Mouse (Mus musculus): ENCODE results near the gene Gm3952.

Gene Gm3952

DNA sequence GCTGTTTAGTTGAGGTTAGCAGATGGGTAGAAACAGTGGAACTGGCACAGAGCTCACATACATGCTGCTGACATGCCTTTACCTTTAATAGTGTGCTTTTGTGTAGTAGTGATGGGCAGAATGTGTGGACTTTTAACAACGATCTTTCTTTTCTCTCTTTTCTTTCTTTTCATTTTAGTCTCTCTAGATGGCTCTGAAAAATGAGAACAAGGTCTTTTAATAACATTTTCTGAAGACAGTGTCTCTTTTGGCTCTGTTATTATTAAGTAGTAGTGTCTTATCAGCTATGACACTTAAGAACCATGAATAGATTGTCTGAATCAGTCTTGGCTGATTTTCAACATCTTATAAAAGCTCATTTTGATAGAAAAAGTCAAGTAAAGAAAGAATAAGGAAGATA, at the start of gene Gm3952:
Gm3952 (minus strand) TSS at position 101 of the 400 bp plus-strand sequence.
- no peak for DNase-seq

DNA sequence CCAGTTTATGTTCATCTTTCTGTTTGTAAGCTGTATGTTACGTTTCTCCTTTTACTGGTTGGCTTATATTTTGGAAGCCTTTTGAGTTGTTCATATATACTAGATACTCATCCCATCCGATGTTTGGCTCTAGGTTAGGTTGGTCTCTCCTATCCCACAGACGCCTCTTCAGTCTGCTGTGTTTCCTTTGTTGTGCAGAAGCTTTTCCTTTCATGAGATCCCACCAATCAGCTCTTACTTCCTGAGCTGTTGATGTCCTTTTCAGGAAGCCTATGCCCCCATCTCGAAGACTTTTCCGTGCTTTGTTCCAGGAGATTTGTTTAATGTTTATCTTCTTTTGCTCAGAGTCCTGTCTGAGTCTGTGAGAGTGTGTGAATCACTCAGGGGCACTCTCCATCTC, 45.3 kb upstream of the Gm3952 start:
- DNase-seq: no peak

DNA sequence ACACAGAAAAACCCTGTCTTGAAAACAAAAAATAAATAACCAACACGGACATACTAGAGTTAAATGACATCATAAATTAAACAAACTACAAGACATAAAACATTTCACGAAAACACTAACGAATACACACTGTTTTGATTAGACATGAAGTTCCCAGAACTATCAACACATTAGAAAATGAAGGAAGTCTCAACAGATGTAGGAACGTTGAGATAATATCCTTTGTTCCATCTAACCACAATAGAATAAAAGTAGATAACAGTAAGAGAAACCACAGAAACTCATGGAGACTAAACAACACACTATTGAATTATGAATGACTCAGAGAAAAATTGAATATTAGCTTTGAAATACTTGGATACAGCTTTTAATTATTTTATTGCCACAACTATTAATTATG, 14.0 kb upstream of the Gm3952 start:
- DNase-seq: no peak

DNA sequence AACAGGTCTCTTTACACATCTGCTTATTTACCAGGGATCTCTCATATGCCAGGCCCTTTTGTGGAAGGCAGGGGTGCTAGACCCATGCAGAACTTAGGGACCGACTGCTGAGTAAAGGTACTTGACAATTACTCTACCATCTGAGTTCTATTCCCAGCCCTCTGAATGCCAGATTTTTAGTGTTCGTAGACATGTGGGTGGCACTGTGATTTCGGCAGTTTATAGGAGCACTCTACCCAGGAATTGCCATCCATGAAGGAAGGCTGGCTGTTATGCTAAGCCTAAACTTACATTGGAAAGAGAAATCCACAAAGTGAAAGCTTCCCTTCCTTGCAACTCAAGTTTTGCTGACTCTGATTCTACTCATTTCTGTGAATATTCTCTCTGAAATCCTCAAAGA, 62.8 kb downstream of the Gm3952 start:
- no peak for DNase-seq

DNA sequence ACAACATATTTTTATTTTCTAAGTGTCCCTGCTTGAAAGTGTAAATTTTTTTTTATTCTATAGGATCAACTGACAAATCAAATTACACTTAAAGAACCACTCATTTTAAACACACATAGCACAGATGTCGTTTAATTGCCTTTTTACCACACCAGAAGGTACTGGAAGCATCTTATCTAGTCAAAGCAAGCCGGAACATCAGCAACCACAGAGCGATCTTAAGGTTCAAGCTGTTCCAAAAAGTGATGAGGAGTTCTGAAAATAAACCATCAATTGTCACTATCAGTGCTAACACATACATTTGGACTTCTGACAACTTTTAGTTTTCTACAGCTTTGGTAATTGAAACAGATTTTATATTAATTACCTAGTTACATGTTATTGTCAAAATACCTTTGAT, 64.4 kb downstream of the Gm3952 start:
- DNase-seq: no peak

DNA sequence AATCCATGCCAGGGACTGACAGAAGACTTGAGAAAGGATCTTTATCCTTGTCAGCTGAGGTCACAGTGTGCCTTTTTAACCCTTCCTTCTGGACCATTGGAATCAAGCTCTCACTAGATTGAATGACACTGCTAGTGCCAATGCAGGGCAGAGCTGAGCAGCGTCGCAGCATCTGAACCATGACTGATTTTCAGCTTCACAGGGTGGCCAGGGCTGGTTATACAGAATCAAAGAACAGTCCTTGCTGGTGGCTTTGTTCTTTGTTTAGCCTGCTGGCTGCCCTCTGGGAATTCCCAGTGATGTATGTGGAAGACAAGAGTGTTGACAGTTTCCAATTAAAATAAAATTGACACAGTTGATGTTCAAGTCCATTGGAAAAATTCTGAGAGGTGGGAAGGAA, 66.2 kb downstream of the Gm3952 start:
- DNase-seq: no peak

DNA sequence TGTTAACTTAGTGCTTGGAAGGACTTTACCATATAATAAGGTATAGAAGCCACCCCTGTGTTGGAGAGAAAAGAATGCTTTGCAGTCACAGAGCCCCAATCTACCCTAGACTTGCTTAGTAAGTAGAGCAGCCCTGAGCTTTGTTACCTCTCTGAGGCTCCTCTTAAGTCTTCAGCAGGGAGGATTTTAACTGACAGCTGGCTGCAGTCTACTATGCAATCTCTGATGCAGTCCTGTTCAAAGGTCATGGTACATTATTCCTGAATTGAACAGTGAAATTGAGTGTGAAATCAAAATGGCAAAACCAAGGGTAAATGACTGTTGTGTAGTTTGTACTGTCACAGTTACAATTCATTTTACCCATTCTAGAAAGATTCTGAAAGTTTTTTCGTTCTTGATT, 71.3 kb downstream of the Gm3952 start:
- no peak for DNase-seq

DNA sequence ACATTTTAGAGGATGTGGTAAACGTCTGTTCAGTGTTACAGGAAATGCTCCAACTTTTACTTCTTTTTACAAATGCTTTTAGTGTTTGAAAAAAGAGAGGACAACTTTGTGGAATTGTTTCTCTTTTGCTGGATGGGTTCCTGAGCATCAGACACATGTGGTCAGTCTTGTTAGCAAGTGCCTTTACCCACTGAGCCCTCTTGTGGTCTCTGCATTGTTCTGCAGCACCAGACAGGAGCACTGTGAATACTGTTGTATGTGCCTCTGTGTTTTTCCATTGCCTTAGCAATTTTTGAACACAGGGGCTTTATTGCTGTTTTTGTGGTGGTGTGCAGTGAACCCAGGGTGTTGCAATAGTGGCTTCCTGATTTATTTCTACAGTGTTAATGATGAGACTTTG, 73.7 kb downstream of the Gm3952 start:
- no peak for DNase-seq

DNA sequence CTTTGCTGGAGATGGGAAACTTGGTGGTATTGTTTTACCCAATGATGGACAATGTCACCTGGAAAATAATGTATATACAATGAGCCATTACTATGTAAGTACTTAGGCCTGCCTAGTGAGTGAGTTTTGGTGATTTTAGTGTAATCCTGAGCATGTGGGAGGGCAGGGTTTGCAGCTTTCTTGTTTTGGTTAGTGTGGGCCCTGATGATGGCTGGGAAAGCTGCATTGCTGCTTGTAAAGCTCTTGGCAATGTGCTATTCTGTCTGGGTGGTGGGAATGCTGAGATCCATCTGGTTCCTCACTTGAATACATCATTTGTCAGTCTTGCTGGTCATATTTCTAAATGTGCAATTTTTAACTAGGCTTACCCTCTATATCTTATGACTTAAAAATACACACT, 82.3 kb downstream of the Gm3952 start:
- DNase-seq: no peak

DNA sequence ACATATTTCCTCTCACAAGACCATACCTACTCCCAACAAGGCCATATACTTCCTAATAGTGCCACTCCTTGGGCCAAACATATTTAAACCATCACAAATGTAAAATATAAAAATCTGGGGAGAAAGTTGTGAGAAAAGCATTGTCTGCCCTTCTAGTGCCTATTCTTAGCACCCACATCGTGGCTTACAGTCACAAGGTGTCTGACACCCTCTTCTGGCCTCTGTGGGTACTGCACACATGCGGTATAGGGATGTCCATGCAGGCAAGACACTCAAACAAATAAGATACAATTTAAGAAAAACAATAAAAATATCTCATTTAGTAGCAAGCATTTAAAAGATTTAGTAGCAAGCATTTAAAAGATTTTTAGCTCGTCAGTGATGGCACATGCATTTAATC, 89.2 kb downstream of the Gm3952 start:
- DNase-seq: peak; percentile 49 to 60

DNA sequence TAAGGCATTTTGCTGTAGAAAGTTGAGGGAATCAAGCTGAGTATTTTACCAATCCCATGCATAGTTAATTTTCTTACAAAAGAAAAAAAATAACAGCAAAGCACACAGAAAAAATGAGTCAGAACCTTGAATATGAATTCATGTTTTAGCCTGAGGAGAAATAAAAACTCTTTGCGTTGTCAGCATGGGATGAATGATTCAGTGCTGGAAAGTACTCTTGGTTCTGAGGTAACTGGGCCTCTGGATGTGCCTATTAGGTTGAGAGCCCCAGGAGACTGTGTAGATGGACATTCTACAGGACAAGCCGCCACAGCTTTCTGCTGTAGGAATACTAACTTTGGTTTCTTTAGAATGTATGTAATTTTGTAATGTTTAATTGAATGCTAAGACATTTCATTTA, 93.7 kb downstream of the Gm3952 start:
- no peak for DNase-seq

DNA sequence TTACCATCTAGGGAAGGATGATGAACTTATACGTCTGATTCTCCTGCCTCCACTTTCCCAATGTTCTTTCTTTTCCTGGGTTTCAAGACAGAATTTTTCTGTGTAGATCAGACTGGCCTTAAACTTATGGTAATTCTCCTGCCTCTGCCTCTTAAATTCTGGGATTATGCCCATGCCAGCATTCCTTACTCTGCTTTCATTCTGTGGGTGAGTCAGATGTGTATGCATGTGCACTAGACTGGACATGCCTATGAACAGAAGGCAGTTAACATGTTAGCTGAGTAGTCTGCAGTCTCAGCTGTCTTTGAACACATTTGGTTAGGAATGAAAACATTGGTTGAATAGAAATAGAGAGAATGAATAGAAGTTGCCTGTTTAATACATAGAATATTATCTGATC, 94.1 kb downstream of the Gm3952 start:
- DNase-seq: no peak

DNA sequence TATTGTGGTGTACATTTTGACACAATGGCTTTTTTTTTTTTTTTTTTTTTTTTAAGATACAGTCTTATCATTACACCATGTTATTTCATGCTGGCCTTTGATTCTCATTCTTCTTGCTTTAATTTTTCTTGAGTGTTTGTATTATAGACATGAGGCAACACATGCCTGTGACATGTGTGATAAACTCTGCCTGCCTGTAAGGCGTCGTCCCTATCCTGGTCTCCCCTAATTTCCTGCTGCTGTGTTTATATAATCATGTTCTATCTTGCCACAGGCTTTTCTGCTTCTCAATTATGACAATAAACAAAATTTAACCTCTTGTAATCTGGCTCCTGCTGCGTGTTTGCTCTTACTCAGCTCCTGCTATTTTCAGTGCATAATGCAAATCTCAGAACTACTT, 100.5 kb downstream of the Gm3952 start:
- no peak for DNase-seq

DNA sequence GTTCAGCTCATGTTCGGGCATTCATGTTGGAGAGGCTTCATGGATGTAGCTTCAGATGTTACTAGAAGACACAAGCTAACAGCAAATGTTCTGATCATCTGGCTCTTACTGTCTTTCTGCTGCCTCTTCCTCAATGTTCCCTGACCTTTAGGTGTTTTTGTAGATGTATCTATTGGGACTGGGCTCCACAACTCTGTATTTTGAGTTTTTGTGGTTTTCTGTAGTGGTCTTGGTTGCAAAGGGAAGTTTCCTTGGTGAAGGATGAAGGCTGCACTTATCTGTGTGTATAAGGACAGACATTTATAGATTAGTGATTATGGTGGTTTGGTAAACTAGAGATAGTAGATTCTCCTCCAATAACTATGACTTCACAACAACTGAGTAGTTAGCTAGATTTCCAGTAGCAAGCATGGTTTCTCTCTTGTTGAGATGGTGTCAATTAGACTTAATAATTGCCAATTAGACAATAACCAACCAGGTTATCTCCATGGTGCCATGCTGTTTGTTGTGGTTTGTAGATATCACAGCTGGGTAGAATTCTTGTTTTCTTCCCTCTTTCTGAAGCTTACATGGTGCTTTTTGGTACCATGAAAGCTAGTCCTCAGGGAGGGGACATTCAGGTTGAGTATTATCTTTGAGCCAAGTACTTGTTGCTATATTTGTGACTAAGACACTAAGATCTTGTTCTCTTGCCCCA, 101.6 kb downstream of the Gm3952 start:
- DNase-seq: no peak

Measured in thymus, adult 18-20 months (tissue).